Mouse (Mus musculus) thymus, adult 2 months (tissue): Measurements from ENCODE around the gene Vac14.

Experiments used
- CTCF ChIP-seq: fragments of 200-500 bp; IDR thresholded peaks from 2 replicates; pipeline ENCODE4 v1.5.1; 2012; ENCODE audit warnings: mild to moderate bottlenecking, control low read depth, low read length, moderate library complexity, borderline replicate concordance; ENCODE audit not compliant: control insufficient read depth, poor library complexity, insufficient read depth; ENCODE audit errors: extremely low read depth
- POLR2A ChIP-seq: fragments of 200-500 bp; IDR thresholded peaks from 2 replicates; pipeline ENCODE4 v1.6.1; 2012; ENCODE audit warnings: mild to moderate bottlenecking, low read length, control low read depth, moderate library complexity; ENCODE audit not compliant: control insufficient read depth, poor library complexity, insufficient read depth; ENCODE audit errors: extremely low read depth

- TF ChIP-seq POLR2A (peak; percentile 67), CTCF (peak; percentile 56; the same call in 1 of the 2 replicates)
These were observed at the start of gene Vac14 for GRCm38 (mm10) chr8:110618391-110619207.
